Mouse (Mus musculus): ENCODE measurements around the gene Vps53.

Vps53 gene

GRCm38 (mm10) chr11:76106551-76107496 is 72.6 kb downstream of the Vps53 start:
- DNase-seq, result peak; percentile 32

DNA sequence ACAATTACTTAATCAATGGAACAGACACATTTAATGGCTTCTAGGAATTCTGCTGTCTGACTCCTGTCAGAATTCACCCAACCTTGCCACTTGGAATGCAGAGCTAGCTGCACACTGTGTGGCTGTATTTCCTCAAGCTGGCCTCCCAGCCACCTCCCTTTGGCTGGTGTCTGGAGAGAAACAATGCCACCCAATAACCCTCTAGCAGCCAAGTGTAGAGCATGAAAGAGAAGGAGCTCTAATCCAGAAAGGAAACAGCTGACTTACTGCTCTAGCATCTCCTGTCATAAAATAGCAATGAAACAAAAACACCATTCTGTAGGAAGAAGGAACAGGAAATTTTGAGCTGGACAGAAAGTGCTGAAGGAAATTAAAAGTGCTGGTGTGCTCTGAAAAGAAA is 78.3 kb downstream of the Vps53 start:
- DNase-seq, result peak; percentile 33

- DNase-seq, result no peak
Observed at GRCm38 (mm10) chr11:76099193-76099975, 80.1 kb downstream of the Vps53 start.

DNA sequence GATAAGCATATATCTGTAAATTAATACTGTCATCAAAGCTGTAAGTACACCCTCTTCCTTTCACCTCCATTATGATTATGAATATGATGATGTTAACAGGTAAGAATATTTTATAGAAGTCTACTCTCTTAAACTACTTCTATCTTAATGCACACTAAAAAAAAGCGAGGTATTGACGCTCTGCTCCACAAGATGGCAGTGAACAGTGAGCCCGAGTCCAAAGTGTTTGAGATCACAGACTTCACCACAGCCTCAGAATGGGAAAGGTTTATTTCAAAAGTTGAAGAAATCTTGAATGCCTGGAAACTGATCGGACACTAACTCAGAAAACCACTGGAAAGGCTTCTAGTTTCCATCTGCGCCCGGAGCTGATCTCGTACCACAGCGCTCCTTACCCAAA is 85.8 kb downstream of the Vps53 start:
- no peak for DNase-seq

DNA sequence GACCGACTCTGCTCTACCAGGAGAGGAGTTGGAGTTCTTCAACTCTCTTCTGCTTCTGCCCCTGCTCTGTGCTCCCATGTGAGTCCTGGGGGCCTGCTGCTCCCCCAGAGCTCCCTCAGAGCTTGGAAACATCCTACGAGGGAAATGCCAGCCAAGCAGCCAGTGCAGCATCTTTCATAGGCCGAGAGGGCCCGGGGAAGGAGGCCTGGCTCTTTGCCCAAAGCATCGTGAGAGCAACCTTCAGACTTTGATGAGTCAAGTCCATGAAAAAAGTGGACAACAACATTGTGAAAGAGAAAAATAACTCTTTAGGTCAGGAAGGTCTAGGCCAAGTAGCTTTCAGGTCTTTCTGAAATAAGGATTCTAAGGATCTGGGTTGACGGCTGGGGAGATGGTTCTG is 89.7 kb downstream of the Vps53 start:
- DNase-seq, result no peak

- no peak for DNase-seq
Observed at GRCm38 (mm10) chr11:76088506-76088905, 90.9 kb downstream of the Vps53 start.

DNA sequence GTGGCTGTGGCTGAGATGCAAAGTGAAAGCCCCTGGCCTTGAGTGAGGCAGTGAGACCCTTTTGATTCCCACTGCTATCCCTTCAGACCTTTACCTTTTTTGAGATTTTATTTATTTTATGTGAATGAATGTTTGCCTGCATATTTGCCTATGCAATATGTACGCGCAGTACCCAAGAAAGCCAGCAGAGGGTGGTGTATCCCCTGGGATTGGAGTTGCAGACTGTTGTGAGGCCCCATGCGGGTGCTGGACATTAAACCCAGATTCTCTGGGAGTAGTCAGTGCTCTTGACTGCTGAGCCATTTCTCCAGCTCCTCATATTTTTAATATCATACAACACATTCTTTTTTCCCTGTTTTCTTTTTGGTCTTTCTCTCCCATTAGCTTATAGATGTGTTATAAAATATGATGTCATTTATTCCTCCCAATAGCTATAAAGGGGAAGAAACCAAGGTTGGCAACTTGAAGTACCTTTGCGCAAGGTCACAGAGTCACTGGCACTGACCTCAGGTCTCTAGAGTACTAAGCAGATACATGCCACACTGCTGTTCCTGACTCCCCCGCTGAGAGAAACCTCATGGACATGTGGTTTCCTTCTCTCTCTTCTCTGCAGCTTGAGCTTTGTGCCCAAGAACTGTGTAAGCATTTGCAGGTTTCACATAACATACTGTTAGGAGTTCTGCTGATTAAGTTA is 93.4 kb downstream of the Vps53 start:
- DNase-seq, result peak; percentile 68

- no peak for DNase-seq
Observed at GRCm38 (mm10) chr11:76084943-76085342, 94.5 kb downstream of the Vps53 start.

GRCm38 (mm10) chr11:76083941-76084367 is 95.5 kb downstream of the Vps53 start:
- DNase-seq, result no peak

- DNase-seq, result no peak
Observed at GRCm38 (mm10) chr11:76081048-76081640, 98.3 kb downstream of the Vps53 start.

- peak; percentile 26 for DNase-seq
Observed at GRCm38 (mm10) chr11:76080293-76080692, 99.2 kb downstream of the Vps53 start.

GRCm38 (mm10) chr11:76077341-76077740 is 102.1 kb downstream of the Vps53 start:
- DNase-seq, result no peak

DNA sequence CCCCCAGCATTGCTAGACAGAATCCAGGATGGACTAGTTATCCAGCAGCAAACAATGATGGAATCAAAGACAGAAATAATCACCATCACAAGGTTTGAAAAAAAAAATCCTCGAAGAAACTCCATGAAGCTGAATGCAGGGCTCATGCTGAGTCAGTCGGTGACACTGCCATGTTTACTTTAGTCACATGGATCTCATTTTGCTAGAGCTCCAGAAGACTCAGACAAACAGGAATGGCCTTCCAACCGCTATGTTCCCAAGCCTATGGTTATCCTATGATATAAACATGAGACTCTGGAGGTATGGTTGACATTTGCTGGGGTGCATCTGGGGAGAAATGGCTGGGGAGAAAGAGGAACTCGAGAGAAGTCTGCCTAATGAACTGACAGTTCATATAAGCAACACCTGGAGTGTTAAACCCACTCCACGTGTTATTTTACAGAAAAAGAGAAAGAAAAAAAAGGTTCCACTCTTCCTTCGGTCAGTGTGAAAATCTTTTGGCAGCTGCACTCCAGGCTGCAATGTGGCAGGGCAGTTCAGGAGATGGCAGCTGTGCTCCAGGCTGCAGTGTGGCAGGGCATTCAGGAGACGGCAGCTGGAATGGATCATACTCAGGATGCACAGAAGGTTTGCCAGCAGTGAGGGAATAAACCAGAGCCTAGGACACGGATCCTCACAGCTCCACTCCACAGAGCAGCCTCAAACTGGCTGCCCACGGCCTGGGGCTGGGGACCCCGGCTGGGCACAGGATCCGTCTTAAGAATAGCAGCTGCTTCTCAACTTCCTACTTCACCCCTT is 105.0 kb downstream of the Vps53 start:
- DNase-seq, result peak; percentile 58

- no peak for DNase-seq
Observed at GRCm38 (mm10) chr11:76069816-76070215, 109.6 kb downstream of the Vps53 start.

- no peak for DNase-seq
Observed at GRCm38 (mm10) chr11:76066563-76067156, 112.8 kb downstream of the Vps53 start.

- peak; percentile 27 for DNase-seq
Observed at GRCm38 (mm10) chr11:76065521-76066095, 113.8 kb downstream of the Vps53 start.

GRCm38 (mm10) chr11:76064411-76064810 is 115.0 kb downstream of the Vps53 start:
- no peak for DNase-seq

GRCm38 (mm10) chr11:76060906-76061305 is 118.5 kb downstream of the Vps53 start:
- no peak for DNase-seq

DNA sequence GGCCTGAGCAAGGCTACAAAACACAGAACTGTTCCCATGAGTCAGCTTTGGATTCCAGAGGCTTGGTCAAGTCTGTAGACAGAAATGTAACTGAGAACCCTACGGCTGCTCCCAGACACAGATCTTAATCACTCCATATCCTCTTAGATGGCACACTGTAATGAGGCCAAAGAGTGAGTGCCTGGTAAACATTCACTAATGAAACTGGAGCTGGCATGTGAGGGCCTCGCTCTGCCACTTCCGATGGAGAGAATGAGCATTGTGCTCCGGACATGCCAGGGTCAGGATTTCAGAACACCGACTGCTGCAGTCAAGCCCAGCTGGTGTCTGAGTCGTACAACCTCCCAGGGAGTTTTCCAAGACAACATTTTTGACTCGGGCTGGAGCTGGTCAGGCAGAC is 119.5 kb downstream of the Vps53 start:
- peak; percentile 48 for DNase-seq

DNA sequence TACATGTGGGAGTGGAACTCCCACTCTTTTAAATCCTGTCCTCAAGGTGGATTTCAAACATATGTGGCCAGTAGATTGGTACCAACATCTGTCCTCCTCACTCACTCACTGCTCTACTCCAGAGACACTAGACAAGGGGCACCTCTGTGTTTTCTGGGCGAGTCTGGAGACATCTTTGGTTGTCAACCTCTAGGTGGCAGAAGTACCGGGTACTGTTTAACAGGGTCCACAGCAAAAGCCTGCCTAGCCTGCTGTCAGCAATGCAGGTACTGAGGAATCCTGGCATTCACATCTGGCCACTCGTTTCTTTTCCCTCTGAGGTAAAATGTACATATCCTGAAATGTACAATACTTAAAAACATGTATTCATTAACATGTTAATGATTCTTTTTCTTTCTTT is 123.0 kb downstream of the Vps53 start:
- DNase-seq, result no peak

DNA sequence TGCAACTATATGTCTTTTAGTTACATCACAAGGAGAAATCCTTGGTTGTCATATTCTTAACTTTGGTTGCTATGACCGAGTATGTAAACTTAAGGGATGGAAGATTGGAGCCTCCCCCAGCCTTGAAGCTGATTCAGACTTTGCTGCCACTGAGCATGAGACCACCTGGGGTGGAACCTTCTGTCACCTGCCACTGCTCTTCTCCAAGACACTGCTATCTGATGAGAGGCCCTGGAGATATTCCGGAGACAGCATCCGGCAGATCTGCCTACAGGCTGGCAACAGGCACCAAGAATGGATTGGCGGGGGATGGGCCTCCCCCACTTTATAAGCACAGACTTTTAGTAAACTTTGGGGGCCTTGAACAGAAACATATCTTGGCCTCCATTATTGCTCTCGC is 127.0 kb downstream of the Vps53 start:
- DNase-seq, result no peak
